Mouse (Mus musculus): ENCODE measurements around the gene Ctnnd2. TPM values are rescaled to one million over a fixed set of nuclear protein-coding genes. Genes with fewer than 3 reads are reported as not detected.

The Ctnnd2 gene
- polyA plus RNA-seq, 1 experiment: 0.31 TPM

DNA sequence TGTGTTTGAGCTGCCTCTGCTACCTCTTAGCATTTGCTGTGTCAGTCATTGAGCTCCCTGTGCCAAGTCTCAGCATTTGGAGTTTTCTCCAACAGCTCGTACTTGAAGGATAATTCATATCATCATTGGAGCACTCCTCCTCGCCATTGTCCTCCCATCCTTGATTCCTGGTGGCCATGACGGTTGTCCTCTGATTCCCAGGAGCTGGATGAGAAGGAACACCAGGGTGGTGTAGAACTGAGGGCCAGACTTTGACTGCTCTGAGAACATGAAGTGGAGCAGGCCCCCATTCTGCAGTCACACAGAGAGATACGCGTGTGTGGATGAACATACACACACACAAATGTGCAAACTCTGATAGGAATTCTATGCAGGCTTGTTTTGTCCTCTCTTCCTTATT is 605.4 kb downstream of the Ctnnd2 start:
- WGBS: 87% methylated on average over 5 of the region's 5 CpGs
- DNase-seq (ENCODE audit: low read depth, low spot score): no peak

DNA sequence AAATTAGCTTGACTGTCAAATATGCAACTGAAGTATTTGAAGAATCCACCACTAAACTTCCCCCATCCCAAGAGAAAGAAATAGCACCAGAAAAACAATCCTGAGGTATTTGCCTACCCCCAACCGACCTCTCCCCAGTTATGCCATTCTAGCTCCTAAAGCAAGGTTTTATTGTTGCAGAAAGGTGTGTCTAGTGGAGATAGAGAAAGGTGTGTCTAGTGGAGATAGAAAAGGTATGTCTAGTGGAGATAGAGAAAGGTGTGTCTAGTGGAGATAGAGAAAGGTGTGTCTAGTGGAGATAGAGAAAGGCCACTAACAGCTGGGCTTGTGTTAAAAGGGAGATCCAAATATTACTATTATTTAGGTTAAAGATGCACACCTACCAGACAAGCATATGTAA is 607.5 kb downstream of the Ctnnd2 start:
- 34% methylated on average over 1 of the region's 1 CpGs for WGBS

DNA sequence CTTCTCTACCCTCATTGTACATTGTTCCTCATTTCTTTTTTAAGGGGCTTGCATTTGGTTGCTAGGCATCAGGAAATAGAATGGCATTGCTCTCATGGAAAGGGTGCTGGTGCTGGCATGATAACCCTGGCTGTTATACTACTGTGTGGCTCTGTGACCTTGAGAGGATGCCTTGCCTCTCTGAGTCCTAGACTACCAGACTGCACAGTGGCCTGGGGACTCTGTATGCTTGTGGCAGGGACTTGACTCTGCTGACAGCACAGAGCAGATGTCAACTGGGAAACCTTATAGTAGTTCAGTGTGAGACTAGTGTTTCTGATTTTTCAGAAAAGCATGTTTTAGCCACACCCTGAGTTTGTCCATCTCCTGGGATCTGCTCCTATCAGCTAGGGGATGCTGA is 608.6 kb downstream of the Ctnnd2 start:
- DNase-seq (ENCODE audit: low read depth, low spot score): no peak

More for the DNA sequence above, 607.5 kb downstream of the Ctnnd2 start:
- no peak for DNase-seq (ENCODE audit: low read depth, low spot score)

DNA sequence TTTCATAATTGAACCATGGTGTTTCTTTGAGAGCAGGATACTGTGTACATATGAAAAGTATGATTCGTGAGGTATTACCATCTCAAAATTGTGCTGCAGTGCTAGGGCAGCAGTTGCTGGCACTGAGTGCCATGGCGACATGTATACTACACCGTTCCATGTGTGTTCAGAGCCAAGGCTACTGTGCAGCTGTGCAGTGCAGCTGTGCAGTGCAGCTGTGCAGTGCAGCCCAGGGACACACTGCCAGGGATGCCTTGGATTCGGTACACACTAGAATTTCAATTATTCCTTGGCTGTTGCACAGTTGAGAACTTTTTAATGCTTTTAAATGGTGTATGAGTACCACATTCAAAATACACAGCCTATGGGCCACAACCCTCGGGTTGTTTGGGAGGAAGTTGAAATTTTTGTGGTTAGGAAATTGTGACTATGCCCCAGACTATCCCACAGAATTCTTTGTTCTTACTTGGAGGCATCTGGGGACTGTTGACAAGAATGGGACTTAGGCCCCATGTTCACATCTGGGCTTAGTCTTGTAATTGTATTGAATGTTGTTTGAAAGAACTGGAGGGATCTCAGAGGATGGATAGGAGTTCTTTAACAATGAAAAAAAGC is 613.4 kb downstream of the Ctnnd2 start:
- DNase-seq (ENCODE audit: low read depth, low spot score): no peak
- 74% methylated on average over 5 of the region's 5 CpGs for WGBS

DNA sequence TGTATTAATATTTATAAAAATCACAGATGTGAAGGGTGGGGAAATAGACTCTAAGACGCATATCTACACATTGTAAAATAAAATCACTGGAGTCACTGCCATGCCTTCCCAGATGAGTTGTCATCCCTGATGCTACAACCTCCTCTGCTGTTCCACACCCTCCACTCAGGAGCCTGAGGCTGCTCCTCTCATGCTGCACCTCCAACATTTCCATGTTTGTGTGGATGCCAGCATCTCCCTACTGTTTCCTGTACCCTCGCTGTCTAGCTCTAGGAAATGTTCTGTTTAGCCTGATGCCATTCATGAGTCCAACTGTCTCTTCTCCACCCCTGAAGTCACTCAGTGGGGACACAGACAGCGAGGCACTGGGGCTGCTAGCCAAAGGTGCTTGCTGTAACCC is 620.9 kb downstream of the Ctnnd2 start:
- 72% methylated on average over 3 of the region's 3 CpGs for WGBS
- no peak for DNase-seq (ENCODE audit: low read depth, low spot score)

DNA sequence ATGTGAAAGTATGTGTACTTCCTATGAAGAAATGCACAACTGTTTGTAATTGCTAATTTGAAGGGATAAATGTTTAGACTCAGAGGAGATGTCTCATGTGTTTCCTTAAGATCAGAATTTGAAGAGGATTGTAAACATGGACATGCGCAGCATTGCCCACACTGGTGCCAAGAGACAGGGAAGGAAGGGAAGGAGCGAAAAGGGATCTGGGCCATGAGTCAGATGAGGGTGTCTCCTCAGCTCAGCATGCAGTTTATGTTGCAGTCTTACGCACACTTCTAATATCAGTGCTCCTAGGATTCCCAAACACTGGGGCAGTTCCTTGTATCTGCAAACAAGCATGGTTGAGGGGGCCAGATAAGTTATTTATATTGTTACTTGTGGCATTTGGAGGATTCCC is 623.3 kb downstream of the Ctnnd2 start:
- WGBS: 78% methylated on average over 3 of the region's 3 CpGs
- DNase-seq (ENCODE audit: low read depth, low spot score): no peak

DNA sequence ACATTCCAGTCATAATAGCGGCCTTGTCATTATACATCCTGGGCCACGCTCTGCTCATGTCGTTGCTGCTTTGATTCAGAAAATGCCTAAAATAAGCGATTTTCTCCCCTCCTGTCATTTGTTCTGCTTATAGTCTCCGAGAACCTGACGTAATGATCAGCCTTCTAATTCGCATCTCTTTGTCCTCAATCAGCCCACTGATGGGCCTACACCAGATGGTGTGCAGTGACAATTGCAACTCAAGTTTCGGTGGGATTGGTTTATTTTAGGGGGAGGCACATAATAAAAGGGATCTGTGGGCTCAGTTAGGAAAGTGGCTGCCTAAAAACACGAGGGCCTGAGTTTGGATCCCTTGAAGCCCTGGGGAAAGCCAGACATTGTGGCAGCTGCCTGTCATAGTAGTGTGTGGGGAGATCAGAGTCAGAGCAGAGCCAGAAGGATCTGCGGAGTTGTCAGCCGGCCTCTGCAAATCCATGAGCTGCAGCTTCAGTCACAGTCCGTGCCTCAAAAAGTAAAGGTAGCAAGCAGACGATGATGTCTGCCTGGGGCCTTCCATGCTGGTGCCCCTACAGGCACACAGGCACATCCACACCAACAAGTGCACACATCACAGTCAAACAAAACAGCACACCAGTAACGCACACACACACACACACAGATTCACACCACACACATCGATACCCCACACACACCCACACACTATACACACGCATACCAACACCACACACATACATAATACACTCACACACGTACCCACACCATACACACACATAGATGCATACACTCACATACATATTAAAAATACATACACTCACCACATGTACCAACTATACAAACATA is 655.3 kb downstream of the Ctnnd2 start:
- 85% methylated on average over 17 of the region's 17 CpGs for whole genome bisulfite sequencing

DNA sequence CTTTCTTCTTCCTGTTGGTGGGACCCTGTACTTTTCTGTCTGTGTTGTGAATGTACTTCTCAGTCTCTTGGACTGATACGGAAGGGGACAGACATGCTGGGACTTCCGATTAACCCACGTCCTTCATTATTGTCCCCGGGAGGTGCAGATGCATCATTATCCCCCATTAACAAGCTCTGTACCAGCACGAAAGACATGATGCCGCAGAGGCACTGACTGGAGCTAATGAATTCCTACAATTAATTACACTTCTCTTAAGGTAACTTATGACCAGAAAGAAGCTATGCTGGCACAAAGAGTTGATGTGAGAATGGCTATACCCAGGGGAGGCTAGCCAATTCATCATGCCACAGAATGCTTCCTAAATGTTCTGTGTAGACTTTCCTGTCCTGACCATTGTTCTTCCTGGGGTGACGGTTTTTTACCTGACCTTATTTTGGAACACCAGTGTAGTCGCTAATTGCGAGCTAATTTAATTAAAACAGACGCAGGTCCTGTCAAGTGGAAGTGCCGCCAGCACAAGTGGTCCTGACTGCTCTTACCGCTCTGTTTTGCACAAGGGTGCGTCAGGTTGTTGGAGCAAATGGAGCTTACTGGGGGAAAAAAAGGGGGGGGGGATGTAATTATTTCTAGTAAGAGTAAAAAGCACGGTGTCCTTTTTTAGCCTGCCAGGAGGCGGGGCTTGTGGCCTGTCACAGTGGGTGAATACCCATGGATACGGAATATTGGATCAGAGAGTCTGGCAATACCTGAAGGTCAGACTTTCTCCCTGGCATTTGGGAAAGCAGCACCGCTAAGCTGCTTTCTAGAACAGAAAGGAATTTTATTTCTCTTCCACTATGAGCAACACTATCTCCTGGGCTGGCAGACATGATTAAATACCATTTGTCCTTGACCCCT is 685.1 kb downstream of the Ctnnd2 start:
- WGBS: 84% methylated on average over 17 of the region's 17 CpGs
- DNase-seq (ENCODE audit: low read depth, low spot score): no peak

More for the DNA sequence above, 655.3 kb downstream of the Ctnnd2 start:
- DNase-seq (ENCODE audit: low read depth, low spot score): no peak

DNA sequence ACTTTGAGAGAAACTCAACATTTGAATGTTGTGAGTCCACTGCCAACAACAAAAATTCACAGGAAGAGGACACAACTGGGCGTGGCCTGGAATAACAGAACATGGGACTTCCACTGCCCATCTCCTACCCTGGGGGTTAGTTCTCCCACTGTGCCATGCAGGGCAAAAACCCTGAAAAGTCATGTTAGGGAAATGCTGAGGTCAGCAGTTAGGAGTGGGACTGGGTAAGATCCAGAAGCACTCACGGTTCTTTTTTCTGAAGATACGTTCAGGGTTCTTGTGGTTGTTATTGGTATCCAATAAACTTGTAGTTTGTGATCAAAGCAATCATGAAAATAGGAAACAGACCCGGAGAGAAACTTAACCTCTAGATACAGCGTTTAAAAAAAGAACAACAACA is 695.0 kb downstream of the Ctnnd2 start:
- no peak for DNase-seq (ENCODE audit: low read depth, low spot score)
- 82% methylated on average over 5 of the region's 5 CpGs for WGBS

DNA sequence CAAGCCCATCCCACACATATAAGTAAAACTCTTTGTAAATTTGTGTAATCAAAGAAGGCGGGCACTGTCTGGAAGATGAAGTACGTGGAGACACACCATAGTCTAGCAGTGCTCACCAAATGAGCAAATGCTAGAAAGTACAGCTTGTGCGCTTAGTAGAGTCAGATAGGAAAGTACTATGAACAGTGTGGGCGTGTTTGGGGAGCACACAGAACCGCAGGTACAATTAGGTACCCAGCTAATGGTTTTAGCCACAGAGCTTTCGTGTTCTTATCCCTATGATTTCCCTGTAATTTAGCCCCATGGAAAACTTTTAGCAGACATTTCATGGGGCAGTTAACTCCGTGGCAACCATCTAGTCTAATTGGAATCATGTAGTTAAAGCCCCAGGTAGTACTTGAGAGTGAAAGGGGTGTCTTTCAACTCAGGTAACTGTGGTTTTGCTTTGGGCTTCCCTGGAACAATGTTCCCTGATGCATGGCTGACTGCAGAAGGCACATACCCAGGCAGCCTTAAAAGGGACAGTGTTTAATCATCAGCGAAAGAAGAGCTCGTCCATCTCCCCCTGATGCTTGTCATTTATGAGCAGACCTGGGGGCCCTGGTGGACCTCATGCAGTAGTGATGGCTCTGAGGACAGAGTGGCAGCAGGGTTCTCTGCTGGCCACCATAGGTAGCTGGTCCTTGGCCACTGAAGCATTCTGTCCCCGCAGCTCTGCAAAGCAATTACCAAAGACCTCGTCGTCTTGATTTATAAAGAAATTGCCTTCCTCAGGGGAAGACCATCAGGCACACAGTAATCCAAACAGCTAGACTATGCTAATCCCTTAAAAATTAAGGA is 697.5 kb downstream of the Ctnnd2 start:
- WGBS: 70% methylated on average over 12 of the region's 12 CpGs

DNA sequence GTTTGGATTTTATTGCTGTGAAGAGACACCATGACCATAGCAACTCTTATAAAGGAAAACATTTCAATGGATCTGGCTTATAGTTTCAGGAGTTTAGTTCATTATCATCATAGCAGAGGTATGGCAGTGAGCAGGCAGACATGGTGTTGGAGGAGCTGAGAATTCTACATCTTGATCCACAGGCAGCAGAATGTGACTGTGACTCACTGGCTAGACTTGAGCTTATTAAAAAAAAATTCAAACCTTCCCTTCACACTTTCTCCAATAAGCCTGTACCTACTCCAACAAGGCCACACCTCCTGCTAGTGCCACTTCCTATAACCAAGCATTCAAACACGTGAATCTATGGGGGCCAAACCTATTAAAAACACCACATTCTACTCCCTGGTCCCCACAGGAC is 703.1 kb downstream of the Ctnnd2 start:
- 43% methylated on average over 1 of the region's 1 CpGs for WGBS

More for the DNA sequence above, 697.5 kb downstream of the Ctnnd2 start:
- DNase-seq (ENCODE audit: low read depth, low spot score): no peak

DNA sequence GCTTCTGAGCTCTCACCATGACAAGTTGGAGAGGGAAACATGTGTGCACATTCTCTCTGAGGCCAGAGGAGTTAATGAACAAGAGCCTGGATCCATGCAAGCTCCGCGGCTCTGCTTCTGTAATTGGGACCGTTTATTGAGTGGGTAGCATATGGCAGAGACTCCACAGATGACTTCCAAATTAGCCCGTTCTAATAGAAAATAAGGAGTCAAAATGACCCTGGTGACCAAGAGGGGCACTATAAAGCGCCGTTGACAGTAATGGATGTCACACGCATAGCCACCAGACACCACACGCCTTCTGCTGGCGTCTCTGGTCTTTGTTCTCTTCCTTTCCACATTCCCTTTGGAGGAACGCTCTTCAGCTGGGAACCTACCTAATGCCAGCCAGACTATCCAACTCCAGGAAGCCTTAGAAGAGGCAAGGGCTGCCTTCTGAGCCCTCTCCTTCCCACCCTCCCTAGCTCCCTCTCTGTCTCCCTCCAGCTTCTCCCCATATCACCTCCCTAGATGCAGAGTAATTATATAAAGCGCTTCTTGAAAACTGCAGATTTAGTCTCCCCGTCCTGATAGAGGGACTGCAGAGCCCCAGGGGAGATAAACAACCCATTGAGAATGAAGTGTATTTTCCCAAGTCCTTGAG is 712.4 kb downstream of the Ctnnd2 start:
- DNase-seq (ENCODE audit: low read depth, low spot score): no peak
- WGBS: 85% methylated on average over 12 of the region's 12 CpGs

More for the DNA sequence above, 703.1 kb downstream of the Ctnnd2 start:
- no peak for DNase-seq (ENCODE audit: low read depth, low spot score)

DNA sequence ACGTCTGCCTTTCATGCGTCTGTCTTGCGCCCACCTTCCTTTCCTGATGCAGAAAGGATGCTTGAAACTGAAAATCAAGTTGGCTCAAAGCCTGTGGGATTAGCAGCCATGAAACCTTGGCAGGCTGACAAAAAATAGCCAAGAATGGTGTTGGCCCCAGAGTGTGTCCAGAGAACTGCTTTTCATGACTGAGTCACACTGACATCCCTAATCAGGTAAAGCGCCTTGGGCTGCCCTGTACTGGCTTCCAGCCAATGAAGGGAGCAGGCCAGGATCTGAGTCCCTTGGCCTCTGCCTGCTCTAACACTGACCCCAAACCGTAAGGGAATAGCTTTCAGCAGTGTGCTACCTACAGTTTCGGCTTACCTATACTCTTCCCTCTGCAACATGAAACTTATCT is 713.0 kb downstream of the Ctnnd2 start:
- WGBS: 60% methylated on average over 6 of the region's 6 CpGs
- DNase-seq (ENCODE audit: low read depth, low spot score): no peak

DNA sequence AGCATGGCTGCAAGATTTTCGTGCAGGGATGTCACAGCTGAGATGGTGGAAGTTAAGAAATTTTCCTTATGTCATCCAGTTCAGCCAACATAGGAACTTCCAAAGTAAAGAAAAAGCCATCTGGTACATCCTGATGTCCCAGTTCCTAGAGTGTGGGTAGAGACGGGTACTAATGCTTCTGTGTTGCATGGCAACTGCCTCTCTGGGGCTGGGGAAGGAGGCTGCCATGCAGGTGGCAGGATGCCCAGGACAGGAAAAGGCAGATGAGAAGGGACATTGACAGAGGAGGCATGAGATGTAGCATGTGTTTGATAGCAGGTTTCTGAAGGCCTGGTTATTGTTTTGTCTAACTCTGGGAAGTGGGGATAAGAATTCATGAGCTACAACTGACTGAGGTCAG is 715.2 kb downstream of the Ctnnd2 start:
- no peak for DNase-seq (ENCODE audit: low read depth, low spot score)
- WGBS: 68% methylated on average over 2 of the region's 2 CpGs

DNA sequence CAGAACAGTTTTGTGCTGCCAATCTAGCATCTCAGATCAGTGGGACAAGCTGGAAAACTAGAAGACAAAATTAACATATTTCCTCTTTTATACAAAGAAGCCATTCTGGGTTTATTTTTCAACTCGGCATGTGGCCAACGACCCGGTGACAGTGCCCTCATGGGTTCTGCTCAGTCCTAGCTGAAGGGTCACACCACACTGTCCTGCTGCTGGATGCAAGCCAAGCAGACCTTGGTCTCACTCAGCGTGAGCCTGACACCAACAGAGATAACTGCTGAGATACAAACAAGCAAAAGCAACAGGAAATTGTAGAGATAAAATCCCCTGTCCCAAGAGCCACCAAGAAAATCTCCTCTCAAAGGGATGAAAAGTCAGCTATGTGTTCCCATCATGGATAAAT is 719.6 kb downstream of the Ctnnd2 start:
- no peak for DNase-seq (ENCODE audit: low read depth, low spot score)
- WGBS: 49% methylated on average over 4 of the region's 4 CpGs

DNA sequence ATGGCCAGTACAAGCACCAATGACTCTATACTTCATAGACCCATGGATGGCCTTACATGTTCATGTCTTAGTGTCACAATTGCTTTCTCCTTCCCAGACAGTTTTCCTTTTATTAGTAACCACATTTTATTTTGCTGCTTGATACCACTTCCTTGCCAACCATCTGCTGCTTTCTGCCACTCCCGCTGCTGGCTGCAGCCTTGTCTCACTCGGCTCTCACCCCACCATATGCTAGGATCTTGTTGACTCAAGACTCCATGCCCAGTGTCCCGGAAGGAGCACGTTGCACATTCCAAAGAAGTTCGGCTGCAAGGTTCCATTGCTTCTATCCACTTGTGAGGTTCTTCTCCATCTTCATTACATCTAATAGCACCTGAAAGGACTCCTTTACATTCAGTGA is 722.7 kb downstream of the Ctnnd2 start:
- DNase-seq (ENCODE audit: low read depth, low spot score): no peak
- 62% methylated on average over 5 of the region's 5 CpGs for WGBS

DNA sequence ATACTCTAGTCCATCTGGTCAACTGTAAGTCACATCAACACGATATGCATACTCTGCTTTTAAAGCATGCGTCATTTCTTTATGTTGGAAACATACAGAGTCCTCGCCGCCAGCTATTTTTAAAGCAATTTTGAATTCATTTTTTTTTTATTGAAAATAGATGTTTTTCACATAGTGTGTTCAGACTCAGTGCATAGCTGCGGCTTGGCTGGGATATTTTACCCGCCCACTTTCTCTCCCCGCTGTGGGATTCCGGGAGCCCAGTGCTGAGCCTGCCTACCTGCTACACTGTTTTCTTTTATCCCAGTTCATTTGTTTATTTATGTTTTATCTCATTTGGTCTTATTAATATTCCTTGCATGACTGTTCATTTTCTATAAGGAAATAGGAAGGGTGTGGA is 724.9 kb downstream of the Ctnnd2 start:
- 90% methylated on average over 8 of the region's 8 CpGs for WGBS
- no peak for DNase-seq (ENCODE audit: low read depth, low spot score)

DNA sequence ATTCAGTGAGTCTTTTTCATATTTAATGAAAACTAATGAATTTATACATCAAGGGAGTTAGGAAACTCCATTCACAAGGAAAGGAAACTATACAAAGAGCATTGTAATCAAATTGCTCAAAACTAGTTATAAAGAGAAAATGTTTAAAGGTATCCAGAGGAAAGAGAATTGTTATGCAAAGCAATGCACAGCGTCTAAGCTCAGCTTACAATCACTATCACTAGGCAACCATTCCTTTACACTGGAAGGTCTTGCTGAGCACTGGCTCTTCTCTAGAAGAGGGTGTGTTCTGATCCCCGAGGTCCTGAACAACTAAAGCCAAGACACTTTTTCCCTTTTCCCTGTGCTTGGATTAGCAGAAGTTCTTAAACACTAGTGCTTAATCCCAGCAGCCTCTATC is 735.6 kb downstream of the Ctnnd2 start:
- 53% methylated on average over 2 of the region's 2 CpGs for WGBS
- DNase-seq (ENCODE audit: low read depth, low spot score): no peak

DNA sequence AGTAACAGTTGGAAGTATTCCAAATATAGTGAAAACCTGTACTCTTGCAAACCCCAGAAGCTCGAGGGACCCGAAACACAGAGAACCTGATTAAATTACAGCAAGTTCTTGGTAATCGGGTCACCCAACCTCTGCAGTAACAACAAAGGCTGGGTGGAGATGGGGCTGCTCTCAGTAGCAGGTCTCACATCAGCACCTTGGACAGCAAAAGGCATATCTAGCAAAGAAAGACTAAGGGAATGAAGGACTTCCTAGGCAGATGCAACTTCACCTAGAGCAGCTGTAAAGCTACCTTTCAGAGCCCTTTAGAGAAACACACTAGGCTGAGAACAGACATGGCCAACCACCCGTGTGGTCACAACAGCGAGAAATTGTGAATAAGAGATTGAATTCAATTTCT is 741.0 kb downstream of the Ctnnd2 start:
- WGBS: 80% methylated on average over 5 of the region's 5 CpGs

More for the DNA sequence above, 741.0 kb downstream of the Ctnnd2 start:
- no peak for DNase-seq (ENCODE audit: low read depth, low spot score)

Data from large intestine, adult 2 months (tissue).